Mouse (Mus musculus) embryonic facial prominence, embryonic 10.5 days (tissue): ENCODE measurements at regions not wholly inside any gene's neighbourhood (a gene's known extent, or its start where the extent isn't known, plus 50 kb on each side); places are given as distances from the start of the nearest gene placed in this dataset.

Experiments
- DNase-seq: peaks from one replicate; pipeline ENCODE4 v3.0.0-alpha.2; 2017; ENCODE audit warnings: low spot score
- H3K27ac ChIP-seq: fragments of 300-500 bp; sonication (generic); replicated peaks from 2 replicates; pipeline ENCODE4 v1.5.1; 2016; ENCODE audit warnings: mild to moderate bottlenecking
- H3K27me3 ChIP-seq: fragments of 300-500 bp; sonication (generic); replicated peaks from 2 replicates; pipeline ENCODE4 v1.6.1; 2016; ENCODE audit warnings: low read depth, mild to moderate bottlenecking; ENCODE audit not compliant: poor library complexity, severe bottlenecking
- H3K36me3 ChIP-seq: fragments of 300-500 bp; sonication (generic); replicated peaks from 2 replicates; pipeline ENCODE4 v1.6.1; 2016; ENCODE audit warnings: mild to moderate bottlenecking, moderate library complexity
- H3K4me1 ChIP-seq: fragments of 300-500 bp; sonication (generic); 2 replicates; pipeline ENCODE4 v1.6.1; 2016
- H3K4me3 ChIP-seq: fragments of 300-500 bp; sonication (generic); 2 replicates; pipeline ENCODE4 v1.5.1; 2016; ENCODE audit warnings: mild to moderate bottlenecking, moderate library complexity
- H3K9me3 ChIP-seq: fragments of 300-500 bp; sonication (generic); 2 replicates; pipeline ENCODE4 v1.6.1; 2016; ENCODE audit warnings: mild to moderate bottlenecking
- WGBS: fragments of 180-500 bp; shearing (Covaris S2); methylation state at CpG from one replicate; pipeline ENCODE4 v1.1.7; 2016; 5-methylcytosine and 5-hydroxymethylcytosine counted together

DNA sequence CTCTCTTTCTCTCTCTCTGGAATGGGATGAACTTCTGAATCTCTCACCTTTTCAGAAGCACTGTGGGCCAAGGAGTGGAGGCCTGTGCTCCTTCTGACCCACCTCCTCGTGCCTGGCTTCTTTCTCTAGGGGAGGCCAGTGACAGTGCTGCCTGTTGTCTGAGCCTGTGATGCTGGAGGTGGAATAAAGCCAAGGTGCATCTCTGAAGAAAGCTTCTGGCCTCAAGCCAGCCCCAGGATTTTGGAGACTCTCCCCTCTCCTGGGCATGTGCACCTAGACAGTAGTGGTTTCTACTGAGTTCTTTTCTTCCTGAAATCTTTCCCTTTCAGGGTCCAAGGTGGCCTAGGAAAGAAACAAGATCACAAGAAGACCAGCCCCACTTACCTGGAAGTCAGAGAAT lies 63.3 kb upstream of the Polg start:
- no peak for DNase-seq
- Histone ChIP-seq H3K9me3 (no peaks in the 10 kb centered on the region), H3K4me1 (peaks cover 43% of the 10 kb centered on the region), H3K27ac (no peak overlapping the region), H3K27me3 (peaks cover 100% of the 10 kb centered on the region), H3K4me3 (no peak overlapping the region), H3K36me3 (no peaks in the 10 kb centered on the region)
- 20% methylated on average over 1 of the region's 1 CpGs for WGBS

DNA sequence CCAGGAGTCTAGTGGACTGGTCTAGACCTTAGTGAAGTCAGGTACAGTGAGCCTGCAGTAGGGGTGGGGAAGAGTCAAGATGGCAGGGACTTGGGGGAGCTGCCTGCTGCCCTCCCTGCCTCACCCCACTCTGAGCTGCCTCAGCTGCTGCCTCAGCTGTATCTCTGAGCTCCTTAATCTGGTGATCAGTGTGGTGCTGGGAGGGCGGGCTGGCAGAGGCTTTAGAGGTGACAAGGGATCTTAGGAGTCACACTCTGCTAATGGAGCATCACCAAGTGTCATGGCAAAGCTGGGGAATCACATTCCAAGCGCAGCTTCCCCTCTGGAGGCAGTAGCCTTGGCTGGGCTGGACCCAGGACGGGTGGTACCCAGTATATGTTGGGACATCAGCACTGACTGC lies 61.8 kb upstream of the Polg start:
- H3K4me3 ChIP-seq: no peak overlapping the region
- H3K4me1 ChIP-seq: peaks cover 46% of the 10 kb centered on the region
- WGBS: 37% methylated on average over 3 of the region's 3 CpGs
- DNase-seq: no peak
- no peaks in the 10 kb centered on the region for H3K36me3 ChIP-seq
- H3K27ac ChIP-seq: 0 out of 2 replicates have a peak overlapping the region, but pooled peaks have one; percentile 14
- H3K9me3 ChIP-seq: no peaks in the 10 kb centered on the region
- peaks cover 100% of the 10 kb centered on the region for H3K27me3 ChIP-seq

DNA sequence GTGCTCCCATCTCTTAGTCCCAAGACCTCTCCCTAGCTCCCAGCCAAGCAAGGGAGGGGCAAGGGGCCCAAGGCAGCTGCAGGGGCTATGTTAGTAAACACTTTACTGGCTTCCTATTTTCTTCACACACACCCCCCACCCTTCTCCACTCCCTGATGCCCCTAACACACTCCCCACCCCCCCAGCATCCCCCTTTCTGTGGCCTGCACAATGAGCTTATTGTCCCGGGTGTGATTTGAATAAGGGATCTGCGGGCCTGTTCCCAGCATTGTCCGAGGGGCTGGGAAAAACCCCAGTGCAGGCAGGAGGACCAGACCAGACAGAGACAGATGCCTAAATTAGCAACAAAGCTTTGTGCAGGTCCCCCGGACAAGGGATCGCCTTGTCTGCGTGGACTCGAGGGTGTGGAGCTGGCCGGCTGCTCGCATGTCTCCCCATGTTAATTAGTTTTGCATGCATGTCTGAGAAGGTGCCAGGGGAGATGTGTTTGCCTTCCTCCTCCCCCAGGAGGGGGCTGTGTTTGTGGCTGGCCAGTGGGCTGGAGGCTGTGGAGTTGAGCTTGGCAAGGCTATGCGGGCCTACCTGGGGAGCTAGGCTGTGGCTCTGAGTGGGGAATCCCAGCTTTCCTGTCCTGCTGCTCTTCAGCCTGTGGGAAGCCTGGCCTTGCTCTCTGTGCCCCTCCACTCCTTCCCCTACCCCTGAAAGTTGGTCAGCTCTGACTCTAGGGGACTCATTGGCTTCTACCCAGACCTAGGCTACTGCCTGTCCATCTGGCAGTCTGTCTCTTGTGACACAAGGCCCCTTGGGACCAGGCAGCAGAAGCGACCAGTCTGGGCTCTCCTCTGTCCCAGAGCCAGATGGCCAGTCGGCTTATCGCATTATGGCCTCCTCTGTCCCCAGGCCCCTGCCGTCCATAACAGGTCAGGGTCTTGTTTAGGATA lies 59.8 kb upstream of the Polg start:
- Histone ChIP-seq H3K27ac (peak overlapping the region; percentile 85), H3K36me3 (no peaks in the 10 kb centered on the region), H3K9me3 (no peaks in the 10 kb centered on the region), H3K4me1 (peaks cover 37% of the 10 kb centered on the region), H3K4me3 (peak overlapping the region; percentile 18; the same call in 1 of the 2 replicates), H3K27me3 (peaks cover 100% of the 10 kb centered on the region)
- WGBS: 22% methylated on average over 14 of the region's 14 CpGs
- DNase-seq: peak; percentile 52

DNA sequence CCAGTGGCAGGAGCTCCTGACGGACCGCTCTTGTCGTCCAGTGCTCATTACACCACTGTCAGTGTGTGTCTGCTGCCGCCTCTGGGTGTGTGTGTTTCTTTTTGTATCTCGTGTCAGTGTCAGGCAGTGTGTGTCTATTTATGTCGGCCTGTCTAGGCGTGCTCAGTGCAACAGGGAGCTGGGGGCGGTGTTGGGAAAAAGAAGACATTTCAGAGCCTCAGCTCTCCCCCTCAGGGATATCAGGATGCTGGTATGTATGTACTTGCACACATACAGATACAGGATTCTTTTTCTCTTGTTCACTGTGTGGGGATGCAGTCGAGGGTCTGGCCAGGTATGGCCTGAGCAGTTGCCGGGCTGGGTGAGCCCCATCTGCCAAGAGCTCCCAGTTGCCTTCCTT lies 58.8 kb upstream of the Polg start:
- peaks cover 100% of the 10 kb centered on the region for H3K27me3 ChIP-seq
- no peak overlapping the region for H3K4me3 ChIP-seq
- no peak for DNase-seq
- peaks cover 41% of the 10 kb centered on the region for H3K4me1 ChIP-seq
- no peaks in the 10 kb centered on the region for H3K9me3 ChIP-seq
- peak overlapping the region; percentile 85 for H3K27ac ChIP-seq
- 60% methylated on average over 10 of the region's 10 CpGs for WGBS
- H3K36me3 ChIP-seq: no peaks in the 10 kb centered on the region

DNA sequence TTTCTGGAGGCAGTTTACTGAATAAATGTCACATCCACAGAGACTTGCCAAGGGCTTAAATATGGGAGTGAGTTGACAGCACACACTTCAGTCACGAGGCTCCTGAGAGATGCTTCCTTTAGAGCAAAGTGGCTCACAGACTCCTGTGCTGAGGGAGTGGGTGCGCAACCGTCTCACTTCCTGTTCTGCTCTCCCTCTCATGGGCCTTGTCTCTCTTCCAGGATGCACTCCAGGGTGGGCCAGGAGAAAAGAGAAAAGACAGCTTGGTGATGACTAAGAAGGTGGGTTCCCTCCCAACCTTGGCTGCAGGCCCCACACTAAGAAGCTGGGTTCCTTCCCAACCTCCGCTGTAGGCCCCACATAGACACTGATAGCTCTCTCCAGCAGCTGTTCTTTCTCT lies 57.5 kb upstream of the Polg start:
- Histone ChIP-seq H3K4me3 (no peak overlapping the region), H3K27me3 (peaks cover 100% of the 10 kb centered on the region), H3K36me3 (no peaks in the 10 kb centered on the region), H3K27ac (0 out of 2 replicates have a peak overlapping the region, but pooled peaks have one; percentile 19), H3K9me3 (no peaks in the 10 kb centered on the region), H3K4me1 (peaks cover 41% of the 10 kb centered on the region)
- WGBS: 82% methylated on average over 4 of the region's 4 CpGs
- DNase-seq: no peak

DNA sequence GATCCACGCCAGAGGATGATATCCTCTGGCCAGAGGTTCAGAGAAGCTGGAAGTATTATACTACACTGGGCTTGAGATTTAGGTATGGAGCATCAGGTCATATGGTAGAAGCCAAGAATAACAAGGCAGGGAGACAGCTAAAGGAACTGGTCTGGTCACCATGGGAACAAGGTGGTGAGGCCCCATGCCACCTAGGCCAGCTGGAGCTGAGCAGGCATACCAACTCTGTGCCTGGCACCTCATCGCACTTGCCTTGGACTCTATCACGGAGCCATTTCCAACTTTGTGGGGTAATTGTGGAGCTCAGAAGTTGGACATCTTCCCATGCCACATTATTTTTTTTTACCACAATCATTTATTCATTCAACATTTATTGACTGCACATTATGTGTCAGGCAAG lies 55.9 kb upstream of the Polg start:
- Histone ChIP-seq H3K4me1 (peaks cover 39% of the 10 kb centered on the region), H3K27me3 (peaks cover 100% of the 10 kb centered on the region), H3K27ac (no peak overlapping the region), H3K36me3 (no peaks in the 10 kb centered on the region), H3K4me3 (no peak overlapping the region), H3K9me3 (no peaks in the 10 kb centered on the region)
- 82% methylated on average over 3 of the region's 3 CpGs for WGBS
- DNase-seq: no peak

DNA sequence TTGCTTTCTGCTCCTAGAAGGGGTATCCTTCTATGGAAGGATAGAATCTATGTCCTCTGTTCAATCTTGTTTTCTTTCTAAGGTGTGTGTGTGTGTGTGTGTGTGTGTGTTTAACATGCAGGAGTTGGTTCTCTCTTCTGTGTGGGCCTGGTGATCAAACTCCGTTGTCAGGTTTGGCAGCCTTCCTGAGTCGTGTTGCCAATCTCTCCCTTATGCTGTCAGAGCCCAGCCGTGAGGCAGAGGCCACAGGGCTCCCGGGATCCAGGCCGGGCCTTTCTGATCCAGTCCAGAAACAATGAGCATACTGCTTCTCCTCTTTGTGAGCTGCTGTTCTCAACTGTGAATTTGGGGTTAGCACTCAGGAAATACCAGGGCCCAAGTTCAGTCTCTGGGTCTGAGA lies 55.1 kb upstream of the Polg start:
- Histone ChIP-seq H3K27ac (no peak overlapping the region), H3K36me3 (no peaks in the 10 kb centered on the region), H3K4me1 (peaks cover 32% of the 10 kb centered on the region), H3K9me3 (no peaks in the 10 kb centered on the region), H3K27me3 (peaks cover 100% of the 10 kb centered on the region), H3K4me3 (no peak overlapping the region)
- WGBS: 53% methylated on average over 5 of the region's 5 CpGs
- DNase-seq: no peak

DNA sequence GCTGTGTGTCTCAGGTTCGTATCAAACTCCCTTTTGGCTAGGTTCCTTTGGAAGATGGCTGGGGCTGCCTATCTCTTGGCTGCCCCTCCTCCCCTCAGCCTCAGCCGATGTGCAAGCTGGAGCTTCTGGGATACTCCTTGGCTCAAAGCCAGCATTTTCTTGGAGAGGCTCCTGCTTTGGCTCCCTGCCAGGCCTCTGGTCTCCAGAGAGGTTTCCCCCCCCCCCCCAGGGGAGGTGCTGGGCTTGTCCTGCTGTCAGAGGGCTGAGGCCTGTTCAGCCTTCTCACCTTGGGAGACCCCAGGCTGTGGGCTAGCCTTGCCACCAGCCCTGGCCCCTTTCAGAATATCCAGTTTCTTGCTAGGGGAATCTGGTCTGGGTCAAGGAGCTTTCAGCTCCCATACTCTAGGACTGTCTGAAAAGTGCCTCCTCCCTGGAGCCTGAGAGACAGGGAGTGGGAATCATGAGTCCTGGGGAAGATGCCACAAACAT lies 54.1 kb upstream of the Polg start:
- Histone ChIP-seq H3K4me1 (peaks cover 27% of the 10 kb centered on the region), H3K27me3 (peaks cover 100% of the 10 kb centered on the region)
- DNase-seq: no peak

DNA sequence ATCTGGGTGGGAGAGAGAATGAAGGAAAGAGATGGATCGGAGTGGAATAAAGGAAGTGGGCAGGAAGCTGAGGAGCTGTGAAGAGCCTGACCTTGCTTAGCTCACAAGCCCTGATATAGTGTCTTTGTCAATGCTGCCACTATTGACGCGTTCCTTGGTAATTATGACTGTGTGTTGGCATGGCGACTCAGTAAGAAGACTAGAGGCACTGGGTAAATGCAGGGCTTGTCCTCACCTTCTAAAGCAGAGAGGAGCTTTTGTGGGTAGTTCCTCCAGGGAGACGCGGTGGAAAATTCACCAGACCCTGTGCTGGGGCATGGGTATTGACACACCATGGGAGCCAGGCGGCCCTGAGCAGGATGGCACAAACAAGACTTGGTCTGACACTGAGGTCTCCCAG lies 52.8 kb upstream of the Polg start:
- no peak overlapping the region for H3K4me3 ChIP-seq
- H3K9me3 ChIP-seq: no peaks in the 10 kb centered on the region
- H3K27me3 ChIP-seq: peaks cover 100% of the 10 kb centered on the region
- 55% methylated on average over 7 of the region's 7 CpGs for WGBS
- no peaks in the 10 kb centered on the region for H3K36me3 ChIP-seq
- H3K27ac ChIP-seq: no peak overlapping the region
- H3K4me1 ChIP-seq: peaks cover 19% of the 10 kb centered on the region
- DNase-seq: no peak

More for the DNA sequence above, 54.1 kb upstream of the Polg start:
- Histone ChIP-seq H3K9me3 (no peaks in the 10 kb centered on the region), H3K27ac (no peak overlapping the region), H3K36me3 (no peaks in the 10 kb centered on the region), H3K4me3 (no peak overlapping the region)
- WGBS: 51% methylated on average over 2 of the region's 2 CpGs

DNA sequence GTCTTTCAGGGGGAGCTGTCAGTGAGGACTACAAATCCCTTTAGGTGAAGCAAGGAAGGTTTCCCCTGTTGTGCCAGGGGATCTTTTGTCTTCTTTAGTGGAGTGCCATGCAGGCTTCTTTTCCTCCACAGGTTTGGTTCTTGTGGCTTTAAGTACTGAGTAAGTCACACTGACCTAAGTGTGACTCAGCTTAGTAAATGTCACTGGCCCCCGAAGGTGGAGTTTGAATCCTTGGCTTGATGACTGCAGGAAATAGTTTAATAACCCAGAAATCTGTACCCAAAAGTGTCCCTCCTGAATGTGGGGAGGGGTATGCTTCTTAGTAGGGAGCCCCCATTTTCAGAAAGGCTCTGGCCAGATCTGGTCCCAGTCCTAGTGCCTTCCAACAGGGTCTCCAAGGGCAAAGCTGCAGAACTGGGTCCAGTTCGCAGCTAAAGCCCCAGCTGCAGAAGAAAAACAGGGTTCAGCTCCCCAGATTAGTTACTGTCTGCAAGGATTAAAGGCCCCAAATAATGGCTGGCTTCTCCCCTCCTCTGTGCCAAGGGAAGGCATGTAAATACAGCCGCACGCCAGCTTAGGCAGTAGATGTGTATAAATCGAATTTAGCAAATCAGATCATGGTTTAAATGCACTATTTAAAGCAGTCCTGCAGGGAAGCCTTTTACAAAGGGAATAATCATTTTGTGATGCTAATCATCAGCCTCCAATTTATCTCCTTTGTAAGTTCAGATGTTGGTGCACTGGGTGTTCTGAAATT lies 51.6 kb upstream of the Polg start:
- no peak overlapping the region for H3K27ac ChIP-seq
- H3K36me3 ChIP-seq: no peaks in the 10 kb centered on the region
- peaks cover 17% of the 10 kb centered on the region for H3K4me1 ChIP-seq
- no peaks in the 10 kb centered on the region for H3K9me3 ChIP-seq
- no peak overlapping the region for H3K4me3 ChIP-seq
- DNase-seq: no peak
- 51% methylated on average over 5 of the region's 5 CpGs for WGBS
- peaks cover 100% of the 10 kb centered on the region for H3K27me3 ChIP-seq

DNA sequence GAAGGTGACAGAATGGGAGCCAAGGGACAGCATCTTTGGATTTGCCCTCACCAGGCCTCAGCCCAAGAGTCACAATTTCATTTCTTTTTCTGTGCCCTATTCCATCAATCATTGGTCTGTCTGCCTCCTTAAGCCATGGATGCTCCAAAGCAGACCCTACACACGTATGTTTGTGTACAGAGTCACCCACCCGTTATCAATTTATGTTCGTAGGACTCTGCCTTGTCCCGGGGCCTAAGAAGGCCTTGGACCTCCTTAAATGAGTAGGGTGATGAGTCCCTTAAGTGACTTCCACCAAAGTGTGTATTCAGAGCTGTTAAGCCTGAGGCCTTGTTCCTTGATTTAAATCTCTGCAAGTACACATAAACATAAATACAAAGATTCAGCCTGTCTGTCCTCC lies 50.1 kb upstream of the Polg start:
- Histone ChIP-seq H3K27ac (no peak overlapping the region), H3K36me3 (no peaks in the 10 kb centered on the region), H3K9me3 (no peaks in the 10 kb centered on the region), H3K4me1 (peaks cover 17% of the 10 kb centered on the region), H3K4me3 (no peak overlapping the region), H3K27me3 (peaks cover 100% of the 10 kb centered on the region)
- 84% methylated on average over 4 of the region's 4 CpGs for WGBS
- DNase-seq: no peak
